In the genomic region with DNA sequence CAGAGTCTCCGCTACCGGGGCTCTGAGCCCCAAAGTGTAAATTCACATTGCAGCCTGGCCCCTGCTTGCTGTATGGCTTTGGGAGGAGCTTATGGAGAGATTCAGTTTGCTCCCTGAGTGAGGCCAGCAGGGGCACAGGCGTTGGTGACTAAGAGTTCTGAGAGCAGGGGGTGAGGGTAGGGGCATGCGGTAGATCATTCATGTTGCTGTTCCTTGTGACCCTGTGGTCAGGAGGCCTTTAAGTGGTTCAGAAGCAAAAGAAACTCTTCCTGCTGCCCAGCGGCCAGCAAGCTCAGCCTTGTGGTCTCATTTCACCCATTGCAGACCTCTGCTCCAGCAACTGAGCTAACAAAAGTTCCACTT, we compare ENCODE assay signal across 11 mouse cellular contexts. TPM values are rescaled to one million over a fixed set of nuclear protein-coding genes. Genes with fewer than 3 reads are reported as not detected.
A peak's percentile ranks its signal among the peaks of the same experiment; 100 is the strongest.
DNase-seq lines count a peak whose midpoint lies in the region; ATAC-seq and TF ChIP-seq lines count a peak whose summit lies in the region.
"Had no signal": no experiment of that assay in that cellular context is flagged by ENCODE, and none has a peak within 500 bp of the region (broad histone marks: within the 10 kb centered on the region; RNA-seq: fewer than 3 reads in every experiment).

No protein-coding gene starts in this region.

- TF ChIP-seq CTCF in liver, adult 2 months (IDR thresholded peaks at IDR 0.05; ENCODE audit: low read depth, low read length): no peak

- no peaks in the 10 kb centered on the region for H3K9me3 ChIP-seq in heart, embryonic 10.5 days
- H3K9me3 ChIP-seq: embryonic facial prominence, embryonic 12.5 days had no signal

- H3K9ac ChIP-seq in liver, adult 2 months (ENCODE audit: low read depth, low read length): peak overlapping the region; percentile 63
- H3K9ac ChIP-seq: embryonic facial prominence, embryonic 12.5 days had no signal

- ATAC-seq in hematopoietic stem cell, adult 5-6 weeks (replicated peaks in 1 of 2; ENCODE audit: insufficient read depth in 1 of 2, low FRiP score in 2 of 2, low TSS enrichment in 1 of 2, low read depth in 1 of 2, poor library complexity in 2 of 2, severe bottlenecking in 2 of 2): peak; percentile 40 to 46
- ATAC-seq: lung, postnatal 0 days had no signal

- H3K4me2 ChIP-seq in myocyte (ENCODE audit: low read depth): peak overlapping the region; percentile 77
- H3K4me2 ChIP-seq: embryonic facial prominence, embryonic 12.5 days had no signal

- H3ac ChIP-seq in myocyte (ENCODE audit: control insufficient read depth, insufficient read length): no peak overlapping the region

- 63% methylated on average over 5 of the region's 5 CpGs for WGBS in heart, embryonic 10.5 days
- 37% methylated on average over 5 of the region's 5 CpGs for WGBS in liver, adult 2 months

- H3K27ac ChIP-seq in heart, embryonic 10.5 days: peak overlapping the region; percentile 69
- H3K27ac ChIP-seq in liver, adult 2 months (replicated peaks; ENCODE audit: insufficient read depth, low read depth, low read length): peak overlapping the region; percentile 86
- H3K27ac ChIP-seq: embryonic facial prominence, embryonic 12.5 days had no signal

- TF ChIP-seq POLR2A in liver, adult 2 months (IDR thresholded peaks at IDR 0.05; ENCODE audit: extremely low read depth, insufficient read depth, low read length): no peak
- no peak for TF ChIP-seq POLR2A in myocyte (IDR thresholded peaks at IDR 0.05; ENCODE audit: insufficient read length, low read depth)

- H3K4me1 ChIP-seq in heart, embryonic 10.5 days: peaks cover 67% of the 10 kb centered on the region
- H3K4me1 ChIP-seq in liver, adult 2 months (ENCODE audit: control insufficient read depth, insufficient read depth, low read length): peaks cover 31% of the 10 kb centered on the region

- H3K36me3 ChIP-seq in heart, embryonic 10.5 days: peaks cover 20% of the 10 kb centered on the region
- H3K36me3 ChIP-seq in liver, adult 2 months (ENCODE audit: control insufficient read depth, insufficient read depth, low read length): peaks cover 15% of the 10 kb centered on the region
- H3K36me3 ChIP-seq in myocyte (ENCODE audit: control insufficient read depth, insufficient read depth): peaks cover 6% of the 10 kb centered on the region

- no peak for DNase-seq in heart, embryonic 10.5 days (ENCODE audit: low spot score)
- DNase-seq in heart, adult 8-10 months (ENCODE audit: low spot score): no peak
- no peak for DNase-seq in liver, adult 2 months (ENCODE audit: extremely low read depth, low read depth, low spot score)
- no peak for DNase-seq in liver
- no peak for DNase-seq in frontal cortex, adult 2 months (ENCODE audit: extremely low spot score in 1 of 2, low spot score in 1 of 2)
- DNase-seq in cerebellum, adult 8-10 months: no peak
- DNase-seq: cerebellum, adult 11 months had no signal

- no peak overlapping the region for H3K4me3 ChIP-seq in heart, embryonic 10.5 days
- no peak overlapping the region for H3K4me3 ChIP-seq in liver, adult 2 months (ENCODE audit: insufficient read depth, low read depth, low read length)
- H3K4me3 ChIP-seq in myocyte: no peak overlapping the region
- H3K4me3 ChIP-seq: embryonic facial prominence, embryonic 12.5 days had no signal

- H3K27me3 ChIP-seq in heart, embryonic 10.5 days (ENCODE audit: insufficient read depth, poor library complexity, severe bottlenecking): no peaks in the 10 kb centered on the region
- no peaks in the 10 kb centered on the region for H3K27me3 ChIP-seq in liver, adult 2 months (ENCODE audit: control insufficient read depth, insufficient read depth, low read length)
- H3K27me3 ChIP-seq in myocyte (ENCODE audit: control insufficient read depth, insufficient read depth, insufficient read length): no peaks in the 10 kb centered on the region
- H3K27me3 ChIP-seq: embryonic facial prominence, embryonic 12.5 days had no signal

- peaks cover 14% of the 10 kb centered on the region for H3K79me2 ChIP-seq in liver, adult 2 months (ENCODE audit: control insufficient read depth, insufficient read depth, low read length)
- H3K79me2 ChIP-seq in myocyte (ENCODE audit: control insufficient read depth, insufficient read depth): no peaks in the 10 kb centered on the region

TF ChIP-seq in myocyte, 11 proteins besides CTCF, POLR2A, EP300 and RAD21:
- TF ChIP-seq MAX (IDR thresholded peaks at IDR 0.05; ENCODE audit: low read depth) (no peak), TCF12 (IDR thresholded peaks at IDR 0.05; ENCODE audit: insufficient read depth, poor library complexity, severe bottlenecking) (no peak), MYOD1 (IDR thresholded peaks at IDR 0.05; ENCODE audit: control insufficient read depth in 1 of 3, insufficient read length in 2 of 3, low read depth in 2 of 3) (no peak), TCF3 (IDR thresholded peaks at IDR 0.05; ENCODE audit: insufficient read length, low read depth) (no peak)

RNA-seq across cellular contexts. Expression of a gene that starts 4.4 kb away (rescaled TPM):
- 51.3 and 55.3 TPM in 2 replicates for polyA plus RNA-seq in heart, embryonic 10.5 days (2016; fragmentation: Nextera tagmentation; extraction: Ambion mirVana)
- 100 to 1,000 TPM; 111 to 152 (median 131) TPM for total RNA-seq in heart, adult 8-10 months (2022)
- total RNA-seq in liver, adult 2 months (2014; rRNA removed): 178 TPM in 2 replicates
- polyA plus RNA-seq in liver, adult 2 months (2012; rRNA removed): 1,040 and 1,373 TPM in 2 replicates
- total RNA-seq in hematopoietic stem cell, adult 5-6 weeks (2017): 58.6 and 65.6 TPM in 2 replicates
- polyA plus RNA-seq in myocyte (2012; fragmentation: generic; extraction: Trizol): 124 TPM
- 56.2 and 61.8 TPM in 2 replicates for polyA plus RNA-seq in frontal cortex, adult 2 months (2012; rRNA removed)

RNA-seq across cellular contexts. Expression of a gene that starts 24.2 kb away (rescaled TPM):
- polyA plus RNA-seq in heart, embryonic 10.5 days (2016; fragmentation: Nextera tagmentation; extraction: Ambion mirVana): 52.7 and 64.6 TPM in 2 replicates
- total RNA-seq in heart, adult 8-10 months (2022): 100 to 1,000 TPM; 132 to 152 (median 141) TPM
- 11.2 and 15.3 TPM in 2 replicates for total RNA-seq in liver, adult 2 months (2014; rRNA removed)
- 35.4 and 38.0 TPM in 2 replicates for polyA plus RNA-seq in liver, adult 2 months (2012; rRNA removed)
- total RNA-seq in hematopoietic stem cell, adult 5-6 weeks (2017): 56.7 and 94.3 TPM in 2 replicates
- 180 TPM for polyA plus RNA-seq in myocyte (2012; fragmentation: generic; extraction: Trizol)
- polyA plus RNA-seq in frontal cortex, adult 2 months (2012; rRNA removed): 30.4 and 33.8 TPM in 2 replicates

RNA-seq across cellular contexts. Expression of a gene that starts 43.8 kb away (rescaled TPM):
- 0.89 TPM in 2 replicates for polyA plus RNA-seq in heart, embryonic 10.5 days (2016; fragmentation: Nextera tagmentation; extraction: Ambion mirVana)
- 10 to 100 TPM; 60.5 to 89.6 (median 75.4) TPM for total RNA-seq in heart, adult 8-10 months (2022)
- 0.07 and 0.09 TPM in 2 replicates for total RNA-seq in liver, adult 2 months (2014; rRNA removed)
- polyA plus RNA-seq in liver, adult 2 months (2012; rRNA removed): 0.15 and 0.16 TPM in 2 replicates
- total RNA-seq in hematopoietic stem cell, adult 5-6 weeks (2017): not detected in 2 replicates
- not detected for polyA plus RNA-seq in myocyte (2012; fragmentation: generic; extraction: Trizol)
- 64.8 and 67.4 TPM in 2 replicates for polyA plus RNA-seq in frontal cortex, adult 2 months (2012; rRNA removed)

RNA-seq across cellular contexts. Expression of a gene that starts 56.9 kb away (rescaled TPM):
- polyA plus RNA-seq in heart, embryonic 10.5 days (2016; fragmentation: Nextera tagmentation; extraction: Ambion mirVana): 0.41 and 1.1 TPM in 2 replicates
- under 1 TPM; 0.31 to 0.78 (median 0.64) TPM for total RNA-seq in heart, adult 8-10 months (2022)
- total RNA-seq in liver, adult 2 months (2014; rRNA removed): 0.18 and 0.27 TPM in 2 replicates
- 0.49 and 1.1 TPM in 2 replicates for polyA plus RNA-seq in liver, adult 2 months (2012; rRNA removed)
- 5.1 and 10.8 TPM in 2 replicates for total RNA-seq in hematopoietic stem cell, adult 5-6 weeks (2017)
- polyA plus RNA-seq in myocyte (2012; fragmentation: generic; extraction: Trizol): 2.2 TPM
- polyA plus RNA-seq in frontal cortex, adult 2 months (2012; rRNA removed): 2.4 and 3.2 TPM in 2 replicates

Comparison
In these comparisons a context has a peak if more than half of its experiments do, and no peak if none do; other contexts are left out.
1. RNA of a gene that starts 43.8 kb away (polyA plus RNA-seq): 64.8 to 67.4 TPM in frontal cortex, adult 2 months; 0.89 TPM in heart, embryonic 10.5 days, 0.15 to 0.16 TPM in liver, adult 2 months and not detected in myocyte (single experiment); every median in the first group is over 10 times any median in the second.